Mouse (Mus musculus) intestine, postnatal 0 days (tissue): ENCODE data around the gene Wdr77. TPM values are rescaled to one million over a fixed set of nuclear protein-coding genes. Genes with fewer than 3 reads are reported as not detected.
"Not testable (repeated sequence)": the region's sequence is repeated elsewhere in the genome, so short reads cannot be mapped to it uniquely, and the experiment has no call there.

Experiments
- ATAC-seq: fragments of 200-750 bp; cut with Nextera tagmentation; 2 replicates; pipeline ENCODE4 v1.8.0; 2017; ENCODE audit warnings: mild to moderate bottlenecking, moderate TSS enrichment, moderate library complexity
- H3K27ac ChIP-seq: fragments of 300-500 bp; sonication (generic); 2 replicates; pipeline ENCODE4 v1.5.1; 2014; ENCODE audit warnings: mild to moderate bottlenecking, low read depth, low read length, moderate library complexity
- H3K27me3 ChIP-seq: fragments of 300-500 bp; sonication (generic); replicated peaks from 2 replicates; pipeline ENCODE4 v1.6.1; 2014; ENCODE audit warnings: low read length, mixed read lengths; ENCODE audit not compliant: control insufficient read depth, insufficient read depth
- H3K36me3 ChIP-seq: fragments of 300-500 bp; sonication (generic); 2 replicates; pipeline ENCODE4 v1.6.1; 2014; ENCODE audit warnings: mild to moderate bottlenecking, moderate library complexity; ENCODE audit not compliant: control insufficient read depth, insufficient read depth
- H3K4me1 ChIP-seq: fragments of 300-500 bp; sonication (generic); replicated peaks from 2 replicates; pipeline ENCODE4 v1.6.1; 2014; ENCODE audit warnings: antibody characterized with exemption, low read length, mixed read lengths; ENCODE audit not compliant: control insufficient read depth, insufficient read depth
- H3K4me2 ChIP-seq: fragments of 300-500 bp; sonication (generic); replicated peaks from 2 replicates; pipeline ENCODE4 v1.6.1; 2014; ENCODE audit warnings: low read depth, mild to moderate bottlenecking, moderate library complexity
- H3K4me3 ChIP-seq: fragments of 300-500 bp; sonication (generic); 2 replicates; pipeline ENCODE4 v1.5.1; 2014; ENCODE audit warnings: low read depth, low read length
- H3K9ac ChIP-seq: fragments of 300-500 bp; sonication (generic); 2 replicates; pipeline ENCODE4 v1.6.1; 2014; ENCODE audit warnings: mild to moderate bottlenecking, low read depth, low read length
- H3K9me3 ChIP-seq: fragments of 300-500 bp; sonication (generic); 2 replicates; pipeline ENCODE4 v1.6.1; 2016; ENCODE audit warnings: mixed run types; ENCODE audit not compliant: control insufficient read depth
- CTCF ChIP-seq: sonication (generic); IDR thresholded peaks from 2 replicates; pipeline ENCODE4 v1.5.1; 2016; ENCODE audit warnings: low read depth, mild to moderate bottlenecking, control low read depth, antibody characterized with exemption, moderate library complexity
- WGBS: fragments of 180-500 bp; shearing (Covaris S2); extraction: QIAGEN DNeasy Blood & Tissue Kit; methylation state at CpG from one replicate; pipeline ENCODE4 v1.1.7; 2014; 5-methylcytosine and 5-hydroxymethylcytosine counted together
- polyA plus RNA-seq: library from polyadenylated mRNA; unstranded; fragments of >200 nt; fragmentation: Nextera tagmentation; extraction: Ambion mirVana; gene quantifications from 2 replicates; pipeline ENCODE4 v1.2.1, GENCODE M21; 2015

Gene Wdr77
- polyA plus RNA-seq, 1 experiment from 2014 or later = 33.1 TPM

GRCm38 (mm10) chr3:105960700-105961099 is 1.5 kb downstream of the Wdr77 start:
- Histone ChIP-seq H3K9me3 (no peaks in the 10 kb centered on the region), H3K27ac (no peak overlapping the region), H3K4me3 (no peak overlapping the region), H3K9ac (no peak overlapping the region), H3K27me3 (no peaks in the 10 kb centered on the region), H3K4me1 (no peaks in the 10 kb centered on the region; the same call in 1 of the 2 replicates), H3K36me3 (peaks cover 35% of the 10 kb centered on the region), H3K4me2 (0 out of 2 replicates have a peak overlapping the region, but pooled peaks have one; percentile 95)
- no peak for ATAC-seq
- peak; percentile 63 for TF ChIP-seq CTCF
- WGBS = 92% methylated on average over 2 of the region's 2 CpGs

- H3K4me3 ChIP-seq = no peak overlapping the region
- no peaks in the 10 kb centered on the region for H3K27me3 ChIP-seq
- no peaks in the 10 kb centered on the region for H3K9me3 ChIP-seq
- WGBS = 82% methylated on average over 5 of the region's 5 CpGs
- no peak overlapping the region for H3K4me2 ChIP-seq
- no peak for TF ChIP-seq CTCF
- H3K27ac ChIP-seq = no peak overlapping the region
- no peak for ATAC-seq
- peaks cover 33% of the 10 kb centered on the region for H3K36me3 ChIP-seq
- no peak overlapping the region for H3K9ac ChIP-seq
- H3K4me1 ChIP-seq = no peaks in the 10 kb centered on the region
These were observed 12.8 kb downstream of the Wdr77 start for GRCm38 (mm10) chr3:105971831-105972446.

- WGBS = 74% methylated on average over 3 of the region's 3 CpGs
- no peak within 1 kb of the TSS for H3K4me3 ChIP-seq
- no peak within 1 kb of the TSS for H3K9ac ChIP-seq
- H3K27me3 ChIP-seq = no peaks in the 10 kb centered on the region
- no peaks in the 10 kb centered on the region for H3K4me1 ChIP-seq
- H3K27ac ChIP-seq = no peak within 1 kb of the TSS
- H3K9me3 ChIP-seq = no peaks in the 10 kb centered on the region
- ATAC-seq = no peak
- H3K4me2 ChIP-seq = no peak within 1 kb of the TSS
- no peak for TF ChIP-seq CTCF
- H3K36me3 ChIP-seq = peaks cover 19% of the 10 kb centered on the region
These were observed 14.2 kb downstream of the Wdr77 start, which contains the start of gene Ovgp1 for GRCm38 (mm10) chr3:105973411-105973810. Gene Ovgp1 (plus strand): TSS chr3:105973711.

DNA sequence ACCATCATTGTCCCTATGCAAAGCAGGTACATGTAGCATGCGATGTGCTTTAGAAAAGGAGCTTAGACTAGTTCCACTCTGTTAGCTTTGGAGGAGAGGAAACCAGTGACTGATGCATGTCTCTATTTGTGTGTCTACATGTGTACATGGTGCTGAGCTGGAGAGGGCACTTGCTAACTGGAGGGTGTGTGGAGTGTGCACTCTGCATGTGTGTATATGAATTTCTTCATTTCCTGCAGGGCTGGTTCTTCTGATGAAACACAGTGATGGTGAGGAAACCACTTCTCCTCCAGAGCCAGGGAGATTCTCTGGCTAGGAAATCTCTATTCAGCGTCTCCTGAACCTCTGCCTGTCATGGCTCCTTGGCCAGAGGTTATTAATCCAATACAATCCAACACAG is 15.0 kb downstream of the Wdr77 start:
- Histone ChIP-seq H3K9me3 (no peaks in the 10 kb centered on the region), H3K27me3 (no peaks in the 10 kb centered on the region), H3K4me3 (no peak overlapping the region), H3K36me3 (peaks cover 11% of the 10 kb centered on the region), H3K27ac (no peak overlapping the region), H3K4me1 (no peaks in the 10 kb centered on the region), H3K9ac (no peak overlapping the region), H3K4me2 (no peak overlapping the region)
- 88% methylated on average over 2 of the region's 2 CpGs for WGBS
- no peak for ATAC-seq
- no peak for TF ChIP-seq CTCF

GRCm38 (mm10) chr3:105989611-105990010 is 30.4 kb downstream of the Wdr77 start:
- not testable (repeated sequence) for H3K27ac ChIP-seq, H3K4me1 ChIP-seq, H3K9ac ChIP-seq, H3K4me3 ChIP-seq, H3K36me3 ChIP-seq, H3K27me3 ChIP-seq, ATAC-seq, H3K4me2 ChIP-seq, H3K9me3 ChIP-seq
- WGBS = 66% methylated on average over 5 of the region's 5 CpGs

GRCm38 (mm10) chr3:105991653-105992283 is 32.6 kb downstream of the Wdr77 start:
- H3K4me3 ChIP-seq = no peak overlapping the region
- peak; percentile 77 for TF ChIP-seq CTCF
- no peaks in the 10 kb centered on the region for H3K9me3 ChIP-seq
- no peak overlapping the region for H3K4me2 ChIP-seq
- H3K27ac ChIP-seq = no peak overlapping the region
- no peak overlapping the region for H3K9ac ChIP-seq
- no peak for ATAC-seq
- no peaks in the 10 kb centered on the region for H3K36me3 ChIP-seq
- H3K4me1 ChIP-seq = no peaks in the 10 kb centered on the region
- no peaks in the 10 kb centered on the region for H3K27me3 ChIP-seq
- WGBS = 20% methylated on average over 4 of the region's 4 CpGs
